19 mouse cellular contexts compared by ENCODE assay signal in genomic region chr4:62349371-62349770, GRCm38 (mm10). TPM values are rescaled to one million over a fixed set of nuclear protein-coding genes. Genes with fewer than 3 reads are reported as not detected.
DNase-seq lines count a peak whose midpoint lies in the region; ATAC-seq and TF ChIP-seq lines count a peak whose summit lies in the region.
"Had no signal": no experiment of that assay in that cellular context is flagged by ENCODE, and none has a peak within 500 bp of the region (broad histone marks: within the 10 kb centered on the region; RNA-seq: fewer than 3 reads in every experiment).

No protein-coding gene starts in this region.

- H3K36me3 ChIP-seq in heart, embryonic 11.5 days (ENCODE audit: control insufficient read depth, insufficient read depth, low read length): peaks cover 10% of the 10 kb centered on the region
- peaks cover 23% of the 10 kb centered on the region for H3K36me3 ChIP-seq in heart, embryonic 10.5 days
- no peaks in the 10 kb centered on the region for H3K36me3 ChIP-seq in lung, postnatal 0 days (ENCODE audit: insufficient read depth, low read length)
- peaks cover 23% of the 10 kb centered on the region for H3K36me3 ChIP-seq in myocyte (ENCODE audit: control insufficient read depth, insufficient read depth)

- H3K4me3 ChIP-seq in heart, embryonic 11.5 days (ENCODE audit: low read depth, low read length): no peak overlapping the region
- H3K4me3 ChIP-seq in heart, embryonic 10.5 days: no peak overlapping the region
- no peak overlapping the region for H3K4me3 ChIP-seq in lung, postnatal 0 days (ENCODE audit: low read depth, low read length)
- H3K4me3 ChIP-seq in myocyte: no peak overlapping the region
- H3K4me3 ChIP-seq: hindbrain, embryonic 12.5 days; megakaryocyte, embryonic 14.5 days had no signal

- no peak for ATAC-seq in heart, embryonic 11.5 days (replicated peaks; ENCODE audit: insufficient number of reproducible peaks, low FRiP score, low TSS enrichment)
- peak; percentile 76 for ATAC-seq in lung, postnatal 0 days
- ATAC-seq: forebrain, embryonic 14.5 days; inflammation-experienced regulatory T-cells, adult 6 months; midbrain, embryonic 16.5 days; Patski had no signal

- no peaks in the 10 kb centered on the region for H3K4me1 ChIP-seq in heart, embryonic 11.5 days (ENCODE audit: control insufficient read depth, insufficient read depth, low read length)
- H3K4me1 ChIP-seq in heart, embryonic 10.5 days: no peaks in the 10 kb centered on the region
- peaks cover 9% of the 10 kb centered on the region for H3K4me1 ChIP-seq in lung, postnatal 0 days (ENCODE audit: insufficient read depth, low read depth, low read length)
- H3K4me1 ChIP-seq: hindbrain, embryonic 12.5 days had no signal

- TF ChIP-seq CTCF in lung, postnatal 0 days (IDR thresholded peaks at IDR 0.05): no peak

- no peak for DNase-seq in heart, embryonic 10.5 days (ENCODE audit: low spot score)
- peak; percentile 82 for DNase-seq in 416B (ENCODE audit: low read depth)
- DNase-seq in lung, postnatal 0 days (ENCODE audit: low spot score): peak; percentile 89
- DNase-seq in c-Kit-positive CD71-positive TER-119-positive erythroid progenitor cells, embryonic 14.5 days (ENCODE audit: low spot score): no peak
- DNase-seq in kidney, adult 11 months: no peak
- DNase-seq: B cell, adult 2 months; cerebellum, adult 9-11 months; kidney, adult 9 months; layer of hippocampus, postnatal 36 days; thymus, postnatal 14 days had no signal

- H3K9me3 ChIP-seq in heart, embryonic 11.5 days (replicated peaks; ENCODE audit: control insufficient read depth, low read length): no peaks in the 10 kb centered on the region
- no peaks in the 10 kb centered on the region for H3K9me3 ChIP-seq in heart, embryonic 10.5 days
- H3K9me3 ChIP-seq in lung, postnatal 0 days (ENCODE audit: low read length): no peaks in the 10 kb centered on the region
- H3K9me3 ChIP-seq: hindbrain, embryonic 12.5 days; megakaryocyte, embryonic 14.5 days had no signal

- TF ChIP-seq POLR2A in myocyte (IDR thresholded peaks at IDR 0.05; ENCODE audit: insufficient read length, low read depth): no peak

- no peaks in the 10 kb centered on the region for H3K79me2 ChIP-seq in myocyte (ENCODE audit: control insufficient read depth, insufficient read depth)

- H3K27ac ChIP-seq in heart, embryonic 11.5 days (ENCODE audit: low read depth, low read length): 0 out of 2 replicates have a peak overlapping the region, but pooled peaks have one; percentile 41
- H3K27ac ChIP-seq in heart, embryonic 10.5 days: no peak overlapping the region
- H3K27ac ChIP-seq in lung, postnatal 0 days (ENCODE audit: low read length): peak overlapping the region; percentile 76
- H3K27ac ChIP-seq: hindbrain, embryonic 12.5 days had no signal

- peak; percentile 97 for TF ChIP-seq EP300 in lung, postnatal 0 days (IDR thresholded peaks at IDR 0.05)

- H3K27me3 ChIP-seq in heart, embryonic 11.5 days (ENCODE audit: control insufficient read depth, insufficient read depth, low read length): no peaks in the 10 kb centered on the region
- no peaks in the 10 kb centered on the region for H3K27me3 ChIP-seq in heart, embryonic 10.5 days (ENCODE audit: insufficient read depth, poor library complexity, severe bottlenecking)
- H3K27me3 ChIP-seq in lung, postnatal 0 days (replicated peaks; ENCODE audit: insufficient read depth, low read length): no peaks in the 10 kb centered on the region
- no peaks in the 10 kb centered on the region for H3K27me3 ChIP-seq in myocyte (ENCODE audit: control insufficient read depth, insufficient read depth, insufficient read length)
- H3K27me3 ChIP-seq: hindbrain, embryonic 12.5 days; megakaryocyte, embryonic 14.5 days; Patski had no signal

- WGBS in heart, embryonic 11.5 days (ENCODE audit: insufficient replicate concordance): 89% methylated on average over 2 of the region's 2 CpGs
- 87% methylated on average over 2 of the region's 2 CpGs for WGBS in heart, embryonic 10.5 days
- 47% methylated on average over 2 of the region's 2 CpGs for WGBS in lung, postnatal 0 days

- no peak overlapping the region for H3K4me2 ChIP-seq in heart, embryonic 11.5 days
- H3K4me2 ChIP-seq in lung, postnatal 0 days (replicated peaks; ENCODE audit: low read depth, low read length): no peak overlapping the region
- H3K4me2 ChIP-seq in myocyte (ENCODE audit: low read depth): no peak overlapping the region
- H3K4me2 ChIP-seq: hindbrain, embryonic 12.5 days; liver, embryonic 11.5 days had no signal

- H3ac ChIP-seq in myocyte (ENCODE audit: control insufficient read depth, insufficient read length): no peak overlapping the region

- H3K9ac ChIP-seq in heart, embryonic 11.5 days (ENCODE audit: low read depth, low read length): no peak overlapping the region
- H3K9ac ChIP-seq in lung, postnatal 0 days (replicated peaks; ENCODE audit: low read depth): no peak overlapping the region
- H3K9ac ChIP-seq: hindbrain, embryonic 12.5 days had no signal

TF ChIP-seq in myocyte, 11 proteins besides CTCF, POLR2A, EP300 and RAD21:
- no peak for TF ChIP-seq TCF12 (IDR thresholded peaks at IDR 0.05; ENCODE audit: insufficient read depth, poor library complexity, severe bottlenecking)
- TF ChIP-seq REST (IDR thresholded peaks at IDR 0.05; ENCODE audit: insufficient read depth, insufficient read length): no peak
- TF ChIP-seq MYOD1 (IDR thresholded peaks at IDR 0.05; ENCODE audit: control insufficient read depth in 1 of 3, insufficient read length in 2 of 3, low read depth in 2 of 3): no peak
- TF ChIP-seq CEBPB (IDR thresholded peaks at IDR 0.05; ENCODE audit: insufficient read depth, poor library complexity, severe bottlenecking): 0 out of 2 replicates have a peak, but pooled peaks have one; percentile 32
- TF ChIP-seq TCF3 (IDR thresholded peaks at IDR 0.05; ENCODE audit: insufficient read length, low read depth): no peak
- no peak for TF ChIP-seq MYOG (IDR thresholded peaks at IDR 0.05; ENCODE audit: control insufficient read depth in 1 of 3, insufficient read depth in 1 of 3, insufficient read length in 2 of 3, low read depth in 2 of 3)

RNA-seq across cellular contexts. Expression of gene Fkbp15, which starts 11.0 kb away (rescaled TPM):
- polyA plus RNA-seq in heart, embryonic 11.5 days (2014; fragmentation: Nextera tagmentation; extraction: Ambion mirVana): 15.9 and 17.6 TPM in 2 replicates
- polyA plus RNA-seq in heart, embryonic 10.5 days (2016; fragmentation: Nextera tagmentation; extraction: Ambion mirVana): 17.2 and 19.5 TPM in 2 replicates
- polyA plus RNA-seq in lung, postnatal 0 days (2015; fragmentation: Nextera tagmentation; extraction: Ambion mirVana): 23.2 and 23.6 TPM in 2 replicates
- 18.4 TPM for polyA plus RNA-seq in myocyte (2012; fragmentation: generic; extraction: Trizol)

RNA-seq across cellular contexts. Expression of gene Slc31a1, which starts 11.2 kb away (rescaled TPM):
- polyA plus RNA-seq in heart, embryonic 11.5 days (2014; fragmentation: Nextera tagmentation; extraction: Ambion mirVana): 39.0 and 48.7 TPM in 2 replicates
- 46.9 and 53.6 TPM in 2 replicates for polyA plus RNA-seq in heart, embryonic 10.5 days (2016; fragmentation: Nextera tagmentation; extraction: Ambion mirVana)
- 57.2 and 61.1 TPM in 2 replicates for polyA plus RNA-seq in lung, postnatal 0 days (2015; fragmentation: Nextera tagmentation; extraction: Ambion mirVana)
- 22.5 TPM for polyA plus RNA-seq in myocyte (2012; fragmentation: generic; extraction: Trizol)

RNA-seq across cellular contexts. Expression of gene Cdc26, which starts 59.1 kb away (rescaled TPM):
- 101 and 103 TPM in 2 replicates for polyA plus RNA-seq in heart, embryonic 11.5 days (2014; fragmentation: Nextera tagmentation; extraction: Ambion mirVana)
- 101 and 125 TPM in 2 replicates for polyA plus RNA-seq in heart, embryonic 10.5 days (2016; fragmentation: Nextera tagmentation; extraction: Ambion mirVana)
- 91.6 and 94.2 TPM in 2 replicates for polyA plus RNA-seq in lung, postnatal 0 days (2015; fragmentation: Nextera tagmentation; extraction: Ambion mirVana)
- 49.2 TPM for polyA plus RNA-seq in myocyte (2012; fragmentation: generic; extraction: Trizol)

RNA-seq across cellular contexts. Expression of gene Prpf4, which starts 59.2 kb away (rescaled TPM):
- polyA plus RNA-seq in heart, embryonic 11.5 days (2014; fragmentation: Nextera tagmentation; extraction: Ambion mirVana): 17.0 and 18.0 TPM in 2 replicates
- 19.2 and 23.2 TPM in 2 replicates for polyA plus RNA-seq in heart, embryonic 10.5 days (2016; fragmentation: Nextera tagmentation; extraction: Ambion mirVana)
- 9.6 and 10.0 TPM in 2 replicates for polyA plus RNA-seq in lung, postnatal 0 days (2015; fragmentation: Nextera tagmentation; extraction: Ambion mirVana)
- polyA plus RNA-seq in myocyte (2012; fragmentation: generic; extraction: Trizol): 6.0 TPM

Comparison
In these comparisons a context has a peak if more than half of its experiments do, and no peak if none do; other contexts are left out.
1. DNase-seq: peak in 416B (single experiment) and lung, postnatal 0 days (single experiment); none in heart, embryonic 10.5 days (single experiment), c-Kit-positive CD71-positive TER-119-positive erythroid progenitor cells, embryonic 14.5 days (single experiment) and kidney, adult 11 months (single experiment).